Mouse (Mus musculus): Measurements from ENCODE around the gene Vps26a. TPM values are rescaled to one million over a fixed set of nuclear protein-coding genes. Genes with fewer than 3 reads are reported as not detected.

The Vps26a gene
- polyA plus RNA-seq (2016; fragmentation: Nextera tagmentation; extraction: Ambion mirVana), result 77.7 and 81.4 TPM in 2 replicates

DNA sequence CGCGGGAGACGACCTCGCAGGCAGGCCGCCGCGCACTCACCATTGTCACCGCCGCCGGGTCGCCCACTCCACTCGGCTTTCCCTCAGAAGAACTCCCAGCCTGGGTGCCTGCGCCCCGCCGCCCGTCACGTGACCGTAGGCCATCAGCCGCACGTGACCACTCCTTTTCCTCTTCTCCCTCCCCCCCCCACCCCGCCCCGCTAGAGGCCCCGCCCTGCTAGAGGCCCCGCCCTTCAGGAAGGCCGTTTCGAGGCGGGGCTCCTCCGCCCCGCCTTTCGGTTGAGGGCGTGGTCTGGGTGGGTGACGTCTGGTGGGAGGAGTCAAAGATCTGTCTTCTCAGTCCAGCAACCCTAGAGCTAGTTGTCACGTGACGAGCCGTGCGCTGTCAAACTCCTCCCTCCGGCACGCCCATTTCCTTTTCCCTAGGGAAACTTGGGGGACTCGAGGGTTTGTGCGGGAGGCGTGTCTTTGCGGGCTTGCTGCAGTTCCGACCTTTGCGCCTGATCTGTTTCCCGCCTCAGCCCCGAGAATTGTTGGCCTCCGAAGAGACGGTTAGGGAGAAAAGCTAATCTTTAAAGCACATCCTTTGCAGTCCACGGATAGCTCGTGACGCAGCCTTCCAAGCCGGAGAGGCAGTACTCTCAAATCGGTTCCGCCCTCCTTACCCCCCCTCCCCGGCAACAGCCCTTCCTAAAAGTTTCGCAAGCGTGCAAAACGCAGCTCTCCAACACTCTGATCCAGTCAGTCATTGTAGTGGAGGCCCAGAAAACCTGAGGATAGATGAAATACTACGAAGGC, at the start of gene Vps26a:
Vps26a (minus strand) TSS at position 188 of the 798 bp plus-strand sequence.
- H3K4me3 ChIP-seq, result peak within 1 kb of the TSS; percentile 89
- WGBS, result under 1% methylated on average over 57 of the region's 59 CpGs

DNA sequence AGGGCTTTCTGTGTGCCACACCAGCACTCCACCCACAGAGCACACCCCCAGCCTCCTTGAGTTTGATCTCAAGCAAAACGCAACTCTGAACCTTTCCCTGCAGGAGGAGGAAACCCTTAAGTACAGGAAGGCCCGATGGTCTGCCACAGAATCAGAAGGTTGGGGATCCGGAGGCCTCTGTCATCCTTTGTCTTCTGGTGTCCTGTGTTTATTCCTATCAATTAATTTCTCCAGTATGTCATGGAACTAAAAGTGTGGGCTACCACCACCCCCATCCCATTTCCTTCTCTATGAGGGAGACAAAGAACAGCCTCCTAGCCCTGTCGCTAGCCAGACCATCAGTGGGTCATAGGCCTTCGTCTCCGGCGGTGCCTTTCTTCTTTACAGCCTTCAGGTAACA, 47.9 kb upstream of the Vps26a start:
- Histone ChIP-seq H3K4me1 (replicated peaks) (peaks cover 5% of the 10 kb centered on the region; the same call in 1 of the 2 replicates), H3K27me3 (replicated peaks) (no peaks in the 10 kb centered on the region), H3K36me3 (no peaks in the 10 kb centered on the region), H3K27ac (ENCODE audit: poor library complexity, severe bottlenecking) (no peak overlapping the region), H3K9me3 (replicated peaks) (no peaks in the 10 kb centered on the region), H3K4me3 (no peak overlapping the region), H3K9ac (no peak overlapping the region), H3K4me2 (no peak overlapping the region)
- ATAC-seq (ENCODE audit: insufficient number of reproducible peaks, low FRiP score), result no peak
- WGBS, result 78% methylated on average over 7 of the region's 7 CpGs

More for the DNA sequence above, at the start of gene Vps26a:
- Histone ChIP-seq H3K4me1 (replicated peaks) (peaks cover 5% of the 10 kb centered on the region), H3K9me3 (replicated peaks) (no peaks in the 10 kb centered on the region), H3K36me3 (no peaks in the 10 kb centered on the region), H3K27me3 (replicated peaks) (no peaks in the 10 kb centered on the region), H3K4me2 (peak within 1 kb of the TSS; percentile 87), H3K27ac (ENCODE audit: poor library complexity, severe bottlenecking) (peak within 1 kb of the TSS; percentile 80), H3K9ac (peak within 1 kb of the TSS; percentile 93)
- ATAC-seq (ENCODE audit: insufficient number of reproducible peaks, low FRiP score), result peak; percentile 95

DNA sequence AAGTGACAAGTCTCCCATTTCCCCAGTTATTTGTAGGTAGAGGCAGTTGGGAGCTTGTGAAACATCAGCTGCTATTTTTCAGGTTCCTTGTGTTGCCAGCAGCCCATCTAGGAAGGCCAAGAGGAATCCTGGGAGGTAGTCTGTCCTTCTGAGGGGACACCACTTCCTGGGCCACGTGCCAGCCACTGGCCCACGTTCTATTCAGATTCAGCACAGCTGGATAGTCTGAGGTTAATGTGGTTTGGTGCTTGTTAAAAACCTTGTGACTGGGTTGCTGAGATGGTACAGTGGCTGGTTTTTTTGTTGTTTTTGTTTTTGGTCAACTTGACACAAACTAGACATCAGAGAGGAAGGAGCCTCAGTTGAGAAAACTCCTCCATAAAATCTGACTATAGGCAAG, 46.2 kb upstream of the Vps26a start:
- H3K4me3 ChIP-seq, result no peak overlapping the region
- no peak for ATAC-seq (ENCODE audit: insufficient number of reproducible peaks, low FRiP score)
- no peak overlapping the region for H3K9ac ChIP-seq
- WGBS, result 61% methylated on average over 2 of the region's 2 CpGs
- H3K9me3 ChIP-seq (replicated peaks), result no peaks in the 10 kb centered on the region
- no peak overlapping the region for H3K4me2 ChIP-seq
- H3K27me3 ChIP-seq (replicated peaks), result no peaks in the 10 kb centered on the region
- H3K27ac ChIP-seq (ENCODE audit: poor library complexity, severe bottlenecking), result no peak overlapping the region
- H3K36me3 ChIP-seq, result no peaks in the 10 kb centered on the region
- peaks cover 5% of the 10 kb centered on the region; the same call in 1 of the 2 replicates for H3K4me1 ChIP-seq (replicated peaks)

DNA sequence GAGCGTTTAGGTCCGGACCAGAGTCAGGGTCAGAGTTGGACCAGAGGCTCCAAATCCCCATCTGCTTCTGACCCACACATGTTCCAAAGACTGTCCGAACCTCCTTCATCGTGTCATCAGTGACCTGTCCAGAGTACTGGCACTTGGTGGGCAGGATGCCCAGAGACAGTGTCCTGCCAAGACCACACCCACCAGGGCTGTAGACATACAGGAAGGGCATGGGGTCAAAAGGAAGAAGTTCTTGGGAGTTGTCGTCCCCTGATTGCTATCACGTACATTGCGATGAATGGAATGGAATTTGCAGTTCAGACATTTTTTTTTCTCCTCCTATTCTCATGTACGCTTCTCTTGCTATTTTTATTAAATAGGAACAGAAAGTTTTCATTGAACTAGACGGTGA, 43.6 kb upstream of the Vps26a start:
- Histone ChIP-seq H3K4me2 (no peak overlapping the region), H3K9me3 (replicated peaks) (no peaks in the 10 kb centered on the region), H3K4me1 (replicated peaks) (peaks cover 5% of the 10 kb centered on the region; the same call in 1 of the 2 replicates), H3K36me3 (no peaks in the 10 kb centered on the region), H3K4me3 (no peak overlapping the region), H3K27ac (ENCODE audit: poor library complexity, severe bottlenecking) (no peak overlapping the region), H3K9ac (no peak overlapping the region), H3K27me3 (replicated peaks) (no peaks in the 10 kb centered on the region)
- 72% methylated on average over 9 of the region's 9 CpGs for WGBS
- no peak for ATAC-seq (ENCODE audit: insufficient number of reproducible peaks, low FRiP score)

DNA sequence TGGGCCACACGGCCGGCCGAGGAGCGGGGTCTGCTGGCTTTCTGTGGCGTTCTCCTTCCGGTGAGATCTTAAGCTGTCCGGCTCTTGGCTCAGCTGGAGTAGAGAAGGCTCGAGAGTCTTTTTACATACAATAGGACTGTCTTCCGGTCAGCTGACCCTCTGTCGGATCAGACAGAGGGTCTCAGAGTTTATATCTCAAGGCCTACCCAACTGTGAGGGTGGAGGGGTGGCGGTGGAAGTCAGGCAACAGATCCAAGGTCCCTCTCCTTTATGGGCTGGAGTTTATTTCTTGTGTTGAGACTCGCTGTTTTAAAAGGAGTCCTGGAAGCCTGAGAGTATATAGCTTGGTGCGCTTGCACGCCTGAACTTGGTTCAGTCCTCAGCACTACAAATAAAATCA, 40.7 kb upstream of the Vps26a start, which contains the start of gene Srgn:
Srgn (minus strand) TSS at position 101 of the 400 bp plus-strand sequence.
- no peak for ATAC-seq (ENCODE audit: insufficient number of reproducible peaks, low FRiP score)
- H3K4me3 ChIP-seq, result no peak within 1 kb of the TSS
- no peaks in the 10 kb centered on the region for H3K9me3 ChIP-seq (replicated peaks)
- H3K27ac ChIP-seq (ENCODE audit: poor library complexity, severe bottlenecking), result no peak within 1 kb of the TSS
- 89% methylated on average over 14 of the region's 14 CpGs for WGBS
- no peak within 1 kb of the TSS for H3K4me2 ChIP-seq
- peaks cover 5% of the 10 kb centered on the region; the same call in 1 of the 2 replicates for H3K4me1 ChIP-seq (replicated peaks)
- no peaks in the 10 kb centered on the region for H3K36me3 ChIP-seq
- H3K27me3 ChIP-seq (replicated peaks), result no peaks in the 10 kb centered on the region
- no peak within 1 kb of the TSS for H3K9ac ChIP-seq

DNA sequence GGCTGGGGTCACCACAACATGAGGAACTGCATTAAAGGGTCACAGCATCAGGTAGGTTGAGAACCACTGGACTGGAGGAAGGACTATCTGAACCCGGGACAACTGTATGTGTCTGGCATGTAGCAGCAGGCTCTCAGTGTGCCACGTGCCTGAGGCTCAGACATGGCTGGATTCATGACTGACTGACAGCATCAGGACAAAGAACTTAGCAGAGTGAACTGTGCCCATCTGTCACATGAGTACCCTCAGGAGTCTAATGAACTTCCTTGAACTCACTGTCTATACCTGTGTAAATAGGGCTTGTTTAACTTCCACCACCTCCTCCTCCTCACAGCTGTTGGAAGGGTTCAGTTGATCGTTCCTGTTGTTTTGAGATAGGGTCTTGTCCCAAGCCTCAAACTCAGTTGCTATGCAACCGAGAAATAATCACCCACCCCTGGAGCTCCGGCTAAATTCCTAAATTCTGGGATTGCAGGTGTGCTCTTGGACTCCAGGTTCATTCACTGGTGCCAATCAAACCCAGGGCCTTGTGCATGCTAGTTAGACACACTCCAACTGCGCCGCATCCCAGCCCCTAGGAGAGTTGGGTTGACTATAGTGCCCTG, 35.8 kb upstream of the Vps26a start:
- 74% methylated on average over 7 of the region's 7 CpGs for WGBS
- H3K4me2 ChIP-seq, result no peak overlapping the region
- no peak overlapping the region for H3K9ac ChIP-seq
- H3K27me3 ChIP-seq (replicated peaks), result no peaks in the 10 kb centered on the region
- H3K27ac ChIP-seq (ENCODE audit: poor library complexity, severe bottlenecking), result no peak overlapping the region
- H3K4me3 ChIP-seq, result no peak overlapping the region
- no peaks in the 10 kb centered on the region; the same call in 1 of the 2 replicates for H3K4me1 ChIP-seq (replicated peaks)
- H3K9me3 ChIP-seq (replicated peaks), result no peaks in the 10 kb centered on the region
- no peak for ATAC-seq (ENCODE audit: insufficient number of reproducible peaks, low FRiP score)
- no peaks in the 10 kb centered on the region for H3K36me3 ChIP-seq

DNA sequence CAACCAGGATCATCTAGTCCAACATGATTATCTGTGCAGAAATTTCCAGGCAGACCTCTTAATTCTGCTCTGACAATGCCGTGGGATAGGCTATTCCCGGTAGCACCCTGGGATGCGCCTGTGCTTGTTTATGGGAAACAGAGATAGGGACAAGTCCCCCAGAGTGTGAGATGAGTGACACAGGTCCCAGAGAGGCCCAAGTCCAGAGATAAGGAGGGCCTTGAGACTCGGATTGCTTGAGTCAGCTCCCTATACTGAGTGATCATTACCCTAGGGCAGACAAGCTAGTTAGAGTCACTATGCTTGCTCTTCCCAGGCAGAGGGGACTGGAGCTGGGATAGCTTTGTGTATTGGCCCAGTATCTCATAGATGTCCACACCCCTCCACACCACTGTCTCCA, 35.2 kb upstream of the Vps26a start:
- Histone ChIP-seq H3K27me3 (replicated peaks) (no peaks in the 10 kb centered on the region), H3K36me3 (no peaks in the 10 kb centered on the region), H3K27ac (ENCODE audit: poor library complexity, severe bottlenecking) (no peak overlapping the region), H3K4me3 (no peak overlapping the region), H3K4me2 (no peak overlapping the region), H3K9me3 (replicated peaks) (no peaks in the 10 kb centered on the region), H3K9ac (no peak overlapping the region), H3K4me1 (replicated peaks) (no peaks in the 10 kb centered on the region; the same call in 1 of the 2 replicates)
- WGBS, result 32% methylated on average over 4 of the region's 4 CpGs
- ATAC-seq (ENCODE audit: insufficient number of reproducible peaks, low FRiP score), result no peak

DNA sequence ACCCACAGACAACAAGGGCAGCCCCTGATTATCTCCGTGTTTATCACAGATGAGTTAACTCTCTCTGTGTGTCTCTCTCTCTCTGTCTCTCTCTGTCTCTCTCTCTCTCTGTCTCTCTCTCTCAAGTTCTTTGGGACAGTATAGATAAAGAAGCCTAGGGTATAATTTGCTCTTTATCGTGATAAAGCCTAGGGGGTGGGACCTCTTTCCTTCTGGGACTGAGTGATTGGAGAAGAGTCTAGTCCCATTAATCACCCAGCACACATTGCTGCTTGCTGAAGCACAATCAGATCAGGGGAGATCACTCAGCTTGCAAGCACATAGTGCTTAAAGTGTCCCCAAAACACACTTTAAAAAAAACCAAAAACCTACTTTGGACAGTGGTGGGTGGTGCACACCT, 34.3 kb upstream of the Vps26a start:
- Histone ChIP-seq H3K9ac (no peak overlapping the region), H3K27ac (ENCODE audit: poor library complexity, severe bottlenecking) (no peak overlapping the region), H3K36me3 (no peaks in the 10 kb centered on the region), H3K27me3 (replicated peaks) (no peaks in the 10 kb centered on the region), H3K9me3 (replicated peaks) (no peaks in the 10 kb centered on the region), H3K4me2 (no peak overlapping the region), H3K4me3 (no peak overlapping the region), H3K4me1 (replicated peaks) (no peaks in the 10 kb centered on the region; the same call in 1 of the 2 replicates)
- ATAC-seq (ENCODE audit: insufficient number of reproducible peaks, low FRiP score), result no peak
- WGBS, result 45% methylated on average over 2 of the region's 2 CpGs

DNA sequence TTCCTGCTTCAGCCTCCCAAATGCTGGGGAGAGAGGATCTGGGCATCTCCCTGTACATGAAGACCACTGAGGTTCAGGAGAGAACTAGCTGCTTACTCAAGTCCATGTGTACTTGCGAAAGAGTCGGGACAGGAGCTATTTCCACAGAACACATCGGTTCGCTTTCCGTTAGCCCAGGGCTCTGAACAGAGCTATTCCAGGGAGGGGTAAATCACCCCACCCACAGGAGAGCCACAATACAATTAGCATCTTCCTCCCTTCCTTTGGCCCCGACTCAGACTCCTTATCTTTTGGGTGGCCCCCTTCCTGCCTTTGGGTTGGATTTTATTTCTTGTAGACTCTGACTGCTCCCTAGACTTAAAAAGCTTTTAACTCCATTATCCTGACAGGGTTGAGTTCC, 30.9 kb upstream of the Vps26a start:
- 71% methylated on average over 6 of the region's 6 CpGs for WGBS
- Histone ChIP-seq H3K36me3 (no peaks in the 10 kb centered on the region), H3K27ac (ENCODE audit: poor library complexity, severe bottlenecking) (no peak overlapping the region), H3K9ac (no peak overlapping the region), H3K27me3 (replicated peaks) (no peaks in the 10 kb centered on the region), H3K4me1 (replicated peaks) (no peaks in the 10 kb centered on the region; the same call in 1 of the 2 replicates), H3K9me3 (replicated peaks) (no peaks in the 10 kb centered on the region), H3K4me2 (no peak overlapping the region), H3K4me3 (no peak overlapping the region)
- no peak for ATAC-seq (ENCODE audit: insufficient number of reproducible peaks, low FRiP score)

DNA sequence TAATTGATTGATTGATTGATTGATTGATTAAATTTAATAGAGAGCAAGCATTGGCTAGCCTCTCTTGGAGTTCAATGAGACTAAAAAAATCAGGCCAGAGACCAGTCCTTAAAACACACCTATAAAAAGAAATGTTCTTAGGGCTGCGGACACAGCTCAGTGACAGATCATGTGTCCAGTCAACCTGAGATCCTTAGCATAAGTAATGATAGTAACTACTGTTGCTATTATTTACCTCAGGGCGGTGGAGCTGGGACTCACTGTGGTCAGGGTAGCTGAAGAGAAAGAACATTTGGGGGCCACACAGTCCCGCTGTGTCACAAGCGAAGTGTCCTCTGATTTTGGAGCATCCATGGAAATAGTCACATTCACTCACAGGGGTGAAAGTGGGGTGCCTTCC, 26.2 kb upstream of the Vps26a start:
- Histone ChIP-seq H3K9me3 (replicated peaks) (no peaks in the 10 kb centered on the region), H3K4me2 (no peak overlapping the region), H3K36me3 (no peaks in the 10 kb centered on the region), H3K4me3 (no peak overlapping the region), H3K27ac (ENCODE audit: poor library complexity, severe bottlenecking) (no peak overlapping the region), H3K4me1 (replicated peaks) (peaks cover 7% of the 10 kb centered on the region; the same call in 1 of the 2 replicates), H3K27me3 (replicated peaks) (peaks cover 11% of the 10 kb centered on the region; the same call in 1 of the 2 replicates), H3K9ac (no peak overlapping the region)
- ATAC-seq (ENCODE audit: insufficient number of reproducible peaks, low FRiP score), result no peak
- whole genome bisulfite sequencing, result 83% methylated on average over 4 of the region's 4 CpGs

DNA sequence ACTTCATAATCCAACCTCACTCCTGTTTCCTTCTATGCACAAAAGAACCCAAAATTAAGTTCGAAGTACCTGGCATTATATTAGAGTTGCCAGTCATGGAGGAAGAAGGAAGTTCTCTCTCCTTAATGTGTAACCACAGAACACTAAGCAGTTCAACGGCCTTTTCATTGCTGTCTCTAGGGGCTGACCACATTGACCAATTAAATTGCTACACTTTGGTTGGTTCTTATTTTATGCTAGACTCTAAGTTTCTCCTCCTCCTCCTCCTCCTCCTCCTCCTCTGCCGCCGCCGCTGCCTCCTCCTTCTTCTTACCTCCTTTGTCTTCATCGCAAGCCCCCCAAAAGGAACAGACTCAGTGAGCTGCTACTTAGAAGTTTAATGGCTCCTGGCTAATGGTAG, 24.9 kb upstream of the Vps26a start:
- peaks cover 11% of the 10 kb centered on the region; the same call in 1 of the 2 replicates for H3K27me3 ChIP-seq (replicated peaks)
- no peak overlapping the region for H3K4me3 ChIP-seq
- no peak overlapping the region for H3K4me2 ChIP-seq
- no peak for ATAC-seq (ENCODE audit: insufficient number of reproducible peaks, low FRiP score)
- no peak overlapping the region for H3K9ac ChIP-seq
- 74% methylated on average over 6 of the region's 6 CpGs for WGBS
- H3K9me3 ChIP-seq (replicated peaks), result no peaks in the 10 kb centered on the region
- no peak overlapping the region for H3K27ac ChIP-seq (ENCODE audit: poor library complexity, severe bottlenecking)
- H3K36me3 ChIP-seq, result no peaks in the 10 kb centered on the region
- H3K4me1 ChIP-seq (replicated peaks), result peaks cover 12% of the 10 kb centered on the region; the same call in 1 of the 2 replicates
